Mouse (Mus musculus) gastrocnemius, postnatal 10 days (tissue): Measurements from ENCODE around the gene 4833427G06Rik. TPM values are rescaled to one million over a fixed set of nuclear protein-coding genes. Genes with fewer than 3 reads are reported as not detected.
"Not testable (repeated sequence)": the region's sequence is repeated elsewhere in the genome, so short reads cannot be mapped to it uniquely, and the experiment has no call there.

Experiments
- DNase-seq: peaks from one replicate; pipeline ENCODE4 v3.0.0; 2021; ENCODE audit warnings: mixed read lengths
- long read RNA-seq, 2 experiments: library from polyadenylated mRNA; stranded (forward); transcript quantifications; one replicate each; pipeline ENCODE4 v2.0.0; 2021
- total RNA-seq, 2 experiments: library from RNA; stranded (reverse); gene quantifications; 2 replicates each; pipeline ENCODE4 v1.2.3; 2021

The 4833427G06Rik gene
- not detected for total RNA-seq
- long read RNA-seq, experiment 1, result 0 reads
- long read RNA-seq, experiment 2, result 0 reads

- peak; percentile 24 for DNase-seq
Measured at GRCm38 (mm10) chr9:51101756-51102425, at the start of gene 4833427G06Rik. Gene 4833427G06Rik (minus strand): TSS chr9:51102078.

- DNase-seq, result no peak
Measured at GRCm38 (mm10) chr9:51147294-51147693, 45.4 kb upstream of the 4833427G06Rik start.

GRCm38 (mm10) chr9:51146496-51146895 lies 44.6 kb upstream of the 4833427G06Rik start:
- DNase-seq, result no peak

- DNase-seq, result no peak
Measured at GRCm38 (mm10) chr9:51144218-51144617, 42.3 kb upstream of the 4833427G06Rik start.

- no peak for DNase-seq
Measured at GRCm38 (mm10) chr9:51143437-51143836, 41.6 kb upstream of the 4833427G06Rik start.

GRCm38 (mm10) chr9:51140711-51141110 lies 38.8 kb upstream of the 4833427G06Rik start:
- DNase-seq, result no peak

GRCm38 (mm10) chr9:51139401-51139800 lies 37.5 kb upstream of the 4833427G06Rik start:
- not testable (repeated sequence) for DNase-seq

- no peak for DNase-seq
Measured at GRCm38 (mm10) chr9:51138301-51138700, 36.4 kb upstream of the 4833427G06Rik start.

GRCm38 (mm10) chr9:51137836-51138235 lies 36.0 kb upstream of the 4833427G06Rik start:
- DNase-seq, result no peak

- no peak for DNase-seq
Measured at GRCm38 (mm10) chr9:51137432-51137831, 35.6 kb upstream of the 4833427G06Rik start.

GRCm38 (mm10) chr9:51136985-51137384 lies 35.1 kb upstream of the 4833427G06Rik start:
- DNase-seq, result no peak

GRCm38 (mm10) chr9:51114767-51115166 lies 12.9 kb upstream of the 4833427G06Rik start:
- DNase-seq, result no peak

GRCm38 (mm10) chr9:51105751-51106150 lies 3.9 kb upstream of the 4833427G06Rik start:
- no peak for DNase-seq

- peak; percentile 41 for DNase-seq
Measured at GRCm38 (mm10) chr9:51103808-51104514, 2.1 kb upstream of the 4833427G06Rik start.

- peak; percentile 54 for DNase-seq
Measured at GRCm38 (mm10) chr9:51102963-51103807, 1.3 kb upstream of the 4833427G06Rik start.

- no peak for DNase-seq
Measured at GRCm38 (mm10) chr9:51096306-51096705, 5.6 kb downstream of the 4833427G06Rik start.

- no peak for DNase-seq
Measured at GRCm38 (mm10) chr9:51093697-51094096, 8.2 kb downstream of the 4833427G06Rik start.

GRCm38 (mm10) chr9:51081614-51082013 lies 20.3 kb downstream of the 4833427G06Rik start:
- no peak for DNase-seq

GRCm38 (mm10) chr9:51076979-51077315 lies 24.9 kb downstream of the 4833427G06Rik start, which contains the start of gene Layn:
Gene Layn (minus strand): TSS chr9:51077094.
- DNase-seq, result peak; percentile 72

- DNase-seq, result peak; percentile 10
Measured at GRCm38 (mm10) chr9:51076300-51076978, 25.4 kb downstream of the 4833427G06Rik start.

GRCm38 (mm10) chr9:51075780-51076179 lies 26.1 kb downstream of the 4833427G06Rik start:
- peak; percentile 7 for DNase-seq

- DNase-seq, result no peak
Measured at GRCm38 (mm10) chr9:51070801-51071200, 31.1 kb downstream of the 4833427G06Rik start.
